Mouse (Mus musculus) midbrain, embryonic 13.5 days (tissue): ENCODE measurements around the gene Tbx6. TPM values are rescaled to one million over a fixed set of nuclear protein-coding genes. Genes with fewer than 3 reads are reported as not detected.

Source experiments
- ATAC-seq: fragments of 200-750 bp; cut with Nextera tagmentation; 2 replicates; pipeline ENCODE4 v1.8.0; 2017; ENCODE audit warnings: mild to moderate bottlenecking, moderate TSS enrichment, moderate library complexity
- H3K27ac ChIP-seq: fragments of 300-500 bp; sonication (generic); 2 replicates; pipeline ENCODE4 v1.5.1; 2015; ENCODE audit warnings: inconsistent platforms, mild to moderate bottlenecking, moderate library complexity
- H3K27me3 ChIP-seq: fragments of 300-500 bp; sonication (generic); 2 replicates; pipeline ENCODE4 v1.6.1; 2015; ENCODE audit warnings: mild to moderate bottlenecking, inconsistent platforms
- H3K36me3 ChIP-seq: fragments of 300-500 bp; sonication (generic); 2 replicates; pipeline ENCODE4 v1.6.1; 2015; ENCODE audit warnings: mild to moderate bottlenecking, inconsistent platforms
- H3K4me1 ChIP-seq: fragments of 300-500 bp; sonication (generic); replicated peaks from 2 replicates; pipeline ENCODE4 v1.6.1; 2015; ENCODE audit warnings: inconsistent platforms
- H3K4me2 ChIP-seq: fragments of 300-500 bp; sonication (generic); replicated peaks from 2 replicates; pipeline ENCODE4 v1.6.1; 2015; ENCODE audit warnings: moderate library complexity, mild to moderate bottlenecking, inconsistent platforms
- H3K4me3 ChIP-seq: fragments of 300-500 bp; sonication (generic); replicated peaks from 2 replicates; pipeline ENCODE4 v1.5.1; 2015; ENCODE audit warnings: mild to moderate bottlenecking, inconsistent platforms
- H3K9ac ChIP-seq: fragments of 300-500 bp; sonication (generic); replicated peaks from 2 replicates; pipeline ENCODE4 v1.6.1; 2015; ENCODE audit warnings: mild to moderate bottlenecking, inconsistent platforms
- H3K9me3 ChIP-seq: fragments of 300-500 bp; sonication (generic); 2 replicates; pipeline ENCODE4 v1.6.1; 2016; ENCODE audit warnings: mild to moderate bottlenecking, inconsistent platforms
- WGBS: fragments of 180-500 bp; shearing (Covaris S2); methylation state at CpG from one replicate; pipeline ENCODE4 v1.1.7; 2015; 5-methylcytosine and 5-hydroxymethylcytosine counted together
- polyA plus RNA-seq: library from polyadenylated mRNA; unstranded; fragments of >200 nt; fragmentation: Nextera tagmentation; extraction: Ambion mirVana; gene quantifications from 2 replicates; pipeline ENCODE4 v1.2.1, GENCODE M21; 2015

Gene Tbx6
- polyA plus RNA-seq, 1 experiment from 2014 or later, result 0.36 TPM

DNA sequence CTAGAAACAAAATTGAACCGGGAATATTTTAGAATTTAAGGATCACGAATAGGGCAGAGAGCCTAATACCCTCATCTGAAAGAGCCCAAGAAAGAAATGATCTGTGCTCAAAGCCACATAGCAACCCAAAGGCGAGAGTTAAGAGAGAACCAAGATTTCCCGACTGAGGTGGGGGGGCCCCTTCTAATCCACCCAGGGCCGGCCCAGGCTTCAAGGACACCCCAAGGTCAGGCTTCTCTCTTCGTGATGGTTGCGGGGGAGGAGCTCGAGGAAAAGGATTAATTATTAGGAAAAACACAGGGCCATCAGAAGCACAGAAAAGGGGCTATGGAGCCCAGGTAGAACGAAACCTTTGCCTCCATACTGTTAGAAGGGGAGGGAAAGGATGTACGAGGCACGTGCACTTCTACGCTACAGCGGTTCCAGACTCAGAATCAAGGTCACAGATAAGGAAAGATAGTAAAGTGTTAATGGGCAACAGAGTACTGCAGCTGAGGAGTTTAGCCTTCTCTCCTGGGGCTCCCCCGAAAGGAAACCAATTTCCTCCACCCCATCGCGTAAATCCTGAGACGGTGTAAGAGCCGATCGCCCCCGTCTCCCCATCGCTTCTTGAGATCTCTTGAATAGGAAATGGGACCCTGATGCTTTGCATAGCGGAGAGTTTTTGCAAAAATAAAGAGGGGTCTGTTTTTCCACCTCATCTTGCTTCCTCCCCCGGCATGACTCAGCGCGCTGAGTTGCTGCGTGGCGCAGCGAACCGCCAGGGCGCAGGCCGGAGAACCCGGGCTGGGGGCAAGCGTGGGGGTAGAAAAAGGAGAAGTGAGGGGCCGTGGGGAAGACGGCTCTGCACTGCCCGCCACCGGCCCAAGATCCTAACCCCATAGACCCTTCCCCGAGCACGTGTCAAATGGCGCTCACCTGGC is 17.1 kb downstream of the Tbx6 start:
- Histone ChIP-seq H3K4me2 (peak overlapping the region; percentile 82), H3K4me1 (peaks cover 36% of the 10 kb centered on the region), H3K9me3 (no peaks in the 10 kb centered on the region), H3K4me3 (peak overlapping the region; percentile 84), H3K9ac (peak overlapping the region; percentile 89), H3K27me3 (no peaks in the 10 kb centered on the region), H3K36me3 (peaks cover 34% of the 10 kb centered on the region), H3K27ac (peak overlapping the region; percentile 91)
- WGBS, result under 1% methylated on average over 40 of the region's 40 CpGs
- ATAC-seq, result no peak

DNA sequence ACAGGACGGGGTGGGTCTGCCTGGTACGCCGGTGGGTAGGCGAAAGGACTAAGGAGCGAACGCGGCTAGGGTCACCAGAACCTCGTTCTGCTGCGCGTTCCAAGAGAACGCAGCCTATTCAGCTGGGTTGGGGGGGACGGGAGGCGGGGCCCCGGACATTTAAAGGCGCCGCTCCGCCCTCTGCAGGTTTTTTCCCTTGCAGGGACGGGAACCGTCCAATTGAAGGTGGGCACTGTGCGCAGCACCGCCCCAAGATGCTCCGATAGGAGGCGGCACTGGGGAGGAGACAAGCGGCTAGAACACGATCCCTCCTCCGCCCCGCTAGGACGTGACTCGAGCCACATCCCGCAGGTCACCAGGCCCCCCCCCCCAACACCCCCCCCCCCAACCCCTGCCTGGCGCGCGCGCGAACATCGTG is 17.8 kb downstream of the Tbx6 start:
- Histone ChIP-seq H3K4me3 (peak overlapping the region; percentile 84), H3K9me3 (no peaks in the 10 kb centered on the region), H3K27ac (peak overlapping the region; percentile 91), H3K4me2 (peak overlapping the region; percentile 82), H3K36me3 (peaks cover 38% of the 10 kb centered on the region), H3K4me1 (peaks cover 36% of the 10 kb centered on the region), H3K27me3 (no peaks in the 10 kb centered on the region), H3K9ac (peak overlapping the region; percentile 89)
- peak; percentile 96 for ATAC-seq
- under 1% methylated on average over 30 of the region's 36 CpGs for WGBS

DNA sequence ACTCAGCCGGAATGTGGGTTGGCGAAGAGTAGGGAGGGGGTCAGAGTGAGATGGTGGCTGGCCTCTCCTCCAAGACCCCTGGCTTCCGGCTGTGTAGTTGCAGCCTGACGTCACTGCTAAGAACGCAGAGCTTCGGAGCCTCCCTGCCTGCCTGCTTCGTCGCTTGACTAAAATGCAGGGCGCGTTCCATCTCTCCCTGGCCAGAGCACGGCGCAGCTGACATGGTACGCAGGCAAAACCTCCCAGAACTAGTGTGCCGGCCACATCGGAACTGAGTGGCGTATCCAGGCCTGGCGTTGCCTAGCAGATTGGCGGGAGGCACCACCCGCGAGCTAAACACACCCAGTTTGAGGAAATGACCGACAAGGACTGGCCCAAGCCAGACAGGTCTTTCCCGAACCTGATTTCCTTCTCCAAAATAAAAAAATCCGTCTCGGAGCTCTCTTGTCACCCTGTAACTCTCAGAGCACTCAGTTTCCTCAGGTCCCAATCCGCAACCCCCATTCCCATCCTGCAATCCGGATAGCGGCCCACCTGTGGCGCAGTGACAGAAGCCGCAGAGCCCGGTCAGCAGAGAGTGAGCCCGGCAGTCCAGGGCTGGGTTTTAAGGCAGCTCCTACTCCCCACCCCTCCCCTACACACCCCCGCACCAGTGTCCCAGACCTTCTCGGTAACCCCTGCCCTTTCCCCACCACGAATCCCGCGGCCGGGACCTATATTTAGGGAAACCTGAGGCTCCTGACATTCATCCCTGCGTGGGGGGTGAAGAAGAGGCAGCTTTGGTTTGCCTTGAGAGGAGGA is 18.4 kb downstream of the Tbx6 start:
- Histone ChIP-seq H3K27ac (peak overlapping the region; percentile 91), H3K4me1 (peaks cover 36% of the 10 kb centered on the region), H3K9me3 (no peaks in the 10 kb centered on the region), H3K4me2 (peak overlapping the region; percentile 82), H3K9ac (peak overlapping the region; percentile 80), H3K27me3 (no peaks in the 10 kb centered on the region), H3K36me3 (peaks cover 34% of the 10 kb centered on the region), H3K4me3 (peak overlapping the region; percentile 84)
- under 1% methylated on average over 36 of the region's 38 CpGs for WGBS
- ATAC-seq, result peak; percentile 93

DNA sequence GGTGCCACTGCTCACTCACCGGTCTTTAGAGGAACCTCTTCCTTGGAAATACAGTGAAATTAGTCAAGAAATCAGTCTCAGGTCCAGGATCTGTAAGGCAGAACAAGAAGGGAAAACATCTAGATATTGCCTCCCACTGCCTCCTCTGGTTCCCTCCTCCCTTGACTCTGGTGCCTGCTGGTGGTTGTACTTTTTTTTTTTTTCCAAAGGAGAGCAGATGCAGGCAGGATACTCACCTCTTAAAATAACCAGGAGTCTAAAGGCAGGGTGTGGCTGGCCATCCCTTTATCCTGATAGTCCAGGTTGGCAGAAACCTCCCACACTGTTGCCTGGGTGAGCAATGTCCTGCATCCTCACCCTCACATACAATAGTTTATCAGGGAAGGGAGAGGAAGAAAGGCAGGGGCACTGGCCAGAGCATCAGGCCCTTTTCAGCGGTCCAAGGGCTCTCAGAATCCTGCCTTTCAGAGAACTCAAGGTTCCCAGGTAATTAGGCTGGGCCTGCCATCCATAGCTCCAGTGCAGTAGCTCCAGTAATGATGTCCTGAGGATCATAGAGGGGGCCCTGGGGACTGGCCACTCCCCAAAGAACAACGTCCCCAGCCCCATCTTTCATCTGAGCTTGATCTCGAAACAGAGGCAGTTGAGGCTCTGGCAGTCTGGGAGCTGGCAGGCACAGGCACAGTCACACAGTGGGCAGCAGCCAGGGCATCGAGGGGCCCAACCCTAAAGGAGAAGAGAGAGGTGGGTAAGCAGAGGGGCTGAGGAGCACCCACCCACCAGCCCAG is 19.2 kb downstream of the Tbx6 start:
- Histone ChIP-seq H3K9ac (peak overlapping the region; percentile 80), H3K9me3 (no peaks in the 10 kb centered on the region), H3K36me3 (peaks cover 26% of the 10 kb centered on the region), H3K27ac (peak overlapping the region; percentile 91), H3K27me3 (no peaks in the 10 kb centered on the region), H3K4me3 (peak overlapping the region; percentile 84), H3K4me2 (peak overlapping the region; percentile 82), H3K4me1 (peaks cover 36% of the 10 kb centered on the region)
- 45% methylated on average over 5 of the region's 5 CpGs for WGBS
- no peak for ATAC-seq

DNA sequence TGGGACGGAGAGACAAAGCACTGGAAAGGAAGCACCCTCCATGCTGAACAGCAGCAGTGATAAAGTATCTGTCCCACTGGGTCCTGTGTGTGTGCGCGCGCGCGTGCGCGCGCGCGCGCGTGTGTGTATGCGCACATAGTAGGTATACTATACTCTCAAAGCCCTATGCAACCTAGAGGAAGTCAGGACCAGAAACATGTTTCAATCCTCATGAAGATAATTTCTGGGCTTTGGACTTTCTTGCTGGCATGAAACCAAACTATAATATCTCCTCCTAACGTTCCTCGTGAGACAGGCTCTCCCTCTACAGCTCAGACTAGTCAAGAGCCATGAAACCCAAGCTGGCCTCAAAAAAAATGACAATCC is 19.8 kb downstream of the Tbx6 start:
- ATAC-seq, result no peak
- Histone ChIP-seq H3K4me2 (no peak overlapping the region), H3K27me3 (no peaks in the 10 kb centered on the region), H3K36me3 (peaks cover 20% of the 10 kb centered on the region), H3K9ac (no peak overlapping the region), H3K9me3 (no peaks in the 10 kb centered on the region), H3K4me1 (peaks cover 36% of the 10 kb centered on the region), H3K27ac (no peak overlapping the region), H3K4me3 (no peak overlapping the region)
- 96% methylated on average over 16 of the region's 16 CpGs for WGBS

DNA sequence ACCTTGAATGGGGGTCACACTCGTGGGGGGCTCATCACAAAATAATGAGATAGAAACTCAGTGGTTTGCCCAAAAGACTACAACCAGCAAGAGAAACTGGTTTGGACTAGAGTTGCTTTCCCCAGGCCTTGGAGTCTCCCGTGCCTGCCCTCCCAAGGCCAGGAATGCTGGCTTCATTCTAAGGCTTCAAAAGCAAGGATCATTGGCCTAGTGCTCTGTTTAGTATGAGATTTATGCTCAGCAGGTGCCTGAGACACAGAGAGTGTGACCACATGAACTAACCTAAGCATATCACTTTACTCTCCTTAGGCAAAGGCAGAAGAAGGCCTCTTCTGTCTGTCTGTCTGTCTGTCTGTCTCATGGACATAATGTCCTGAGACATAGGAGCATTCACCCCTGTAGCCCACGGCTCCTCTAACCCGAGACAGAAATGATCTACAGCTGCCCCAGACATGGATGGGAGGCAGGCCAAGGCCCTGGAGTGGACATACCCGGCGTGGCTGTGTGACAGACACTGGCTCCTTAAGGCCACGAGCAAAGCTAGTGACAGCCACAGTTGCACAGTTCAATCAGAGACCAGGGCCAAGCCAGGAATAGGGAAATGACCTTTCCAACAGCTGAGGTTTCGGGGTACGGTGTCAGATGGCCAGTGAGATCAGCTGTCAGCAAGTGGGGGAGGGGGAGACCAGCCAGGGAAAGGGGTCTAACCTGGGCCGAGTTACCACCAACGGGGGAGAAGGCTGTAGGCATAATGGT is 21.0 kb downstream of the Tbx6 start:
- 88% methylated on average over 11 of the region's 11 CpGs for WGBS
- H3K9me3 ChIP-seq, result no peaks in the 10 kb centered on the region
- no peak for ATAC-seq
- peaks cover 16% of the 10 kb centered on the region for H3K36me3 ChIP-seq
- H3K27ac ChIP-seq, result no peak overlapping the region
- H3K4me1 ChIP-seq, result peaks cover 24% of the 10 kb centered on the region
- H3K27me3 ChIP-seq, result no peaks in the 10 kb centered on the region
- H3K4me2 ChIP-seq, result no peak overlapping the region
- H3K9ac ChIP-seq, result no peak overlapping the region
- no peak overlapping the region for H3K4me3 ChIP-seq

DNA sequence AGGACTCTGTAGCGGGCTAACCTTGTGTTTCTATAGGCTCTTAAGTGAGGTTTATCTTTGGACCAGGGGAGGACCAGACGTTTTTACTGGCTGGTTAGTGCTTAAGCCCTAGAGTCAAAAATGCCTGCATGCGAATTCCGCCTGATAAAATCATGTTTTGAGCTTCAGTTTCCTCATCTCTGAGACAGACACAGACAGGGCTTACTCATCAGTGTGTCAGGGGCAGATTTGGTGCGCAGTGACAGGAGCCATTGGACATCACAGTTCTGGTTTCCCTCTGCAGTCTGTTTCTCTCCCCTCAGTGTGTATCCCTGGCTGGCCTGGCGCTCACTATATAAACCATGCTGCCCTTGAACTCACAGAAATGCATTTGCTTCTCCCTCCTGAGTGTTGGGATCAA is 21.9 kb downstream of the Tbx6 start:
- H3K4me2 ChIP-seq, result no peak overlapping the region
- H3K27ac ChIP-seq, result no peak overlapping the region
- no peak overlapping the region for H3K9ac ChIP-seq
- H3K4me3 ChIP-seq, result no peak overlapping the region
- H3K9me3 ChIP-seq, result no peaks in the 10 kb centered on the region
- 95% methylated on average over 6 of the region's 6 CpGs for WGBS
- no peak for ATAC-seq
- no peaks in the 10 kb centered on the region for H3K27me3 ChIP-seq
- H3K4me1 ChIP-seq, result peaks cover 24% of the 10 kb centered on the region
- peaks cover 16% of the 10 kb centered on the region for H3K36me3 ChIP-seq

DNA sequence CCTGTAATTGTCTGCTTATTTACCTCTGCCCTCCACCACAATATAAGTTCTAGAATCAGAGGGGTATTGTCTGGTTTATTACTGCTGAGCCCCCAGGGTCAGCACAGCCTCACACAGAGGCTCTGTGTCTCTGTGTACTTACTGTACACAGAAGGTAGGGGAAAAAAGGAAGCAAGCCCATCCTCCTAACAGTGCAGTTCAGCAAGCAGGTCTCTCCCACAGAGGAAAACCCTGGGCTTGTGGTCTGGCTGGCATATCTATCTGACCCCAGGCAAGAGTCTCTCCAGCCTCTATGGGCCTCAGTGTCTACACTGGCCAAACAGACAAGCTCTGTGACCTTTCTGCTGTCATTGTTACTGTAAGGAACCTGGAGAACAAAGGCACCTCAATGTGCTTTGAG is 22.5 kb downstream of the Tbx6 start:
- Histone ChIP-seq H3K27ac (no peak overlapping the region), H3K4me3 (no peak overlapping the region), H3K4me2 (no peak overlapping the region), H3K4me1 (peaks cover 26% of the 10 kb centered on the region), H3K9me3 (no peaks in the 10 kb centered on the region), H3K9ac (no peak overlapping the region; the same call in 1 of the 2 replicates), H3K27me3 (no peaks in the 10 kb centered on the region), H3K36me3 (peaks cover 16% of the 10 kb centered on the region)
- no peak for ATAC-seq

DNA sequence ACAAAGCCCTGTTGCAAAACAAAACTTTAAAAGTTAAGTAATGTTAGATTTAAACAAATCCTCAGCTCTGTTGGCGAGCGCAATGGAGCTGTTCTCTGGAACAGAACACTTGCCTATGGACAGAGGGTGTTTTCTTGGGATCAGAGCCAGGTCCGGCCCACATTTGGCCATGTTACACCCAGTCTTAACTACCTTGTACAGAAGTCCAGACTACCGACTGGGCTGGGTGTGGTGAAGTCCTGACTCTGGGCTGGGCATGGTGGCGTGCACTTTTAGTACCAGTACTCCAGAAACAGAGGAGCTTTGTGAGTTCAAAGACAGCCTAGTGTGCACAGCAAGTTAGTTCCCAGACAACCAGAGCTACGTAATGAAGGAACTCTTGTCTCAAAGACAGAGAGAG is 25.7 kb downstream of the Tbx6 start:
- H3K9ac ChIP-seq, result no peak overlapping the region
- 91% methylated on average over 6 of the region's 6 CpGs for WGBS

DNA sequence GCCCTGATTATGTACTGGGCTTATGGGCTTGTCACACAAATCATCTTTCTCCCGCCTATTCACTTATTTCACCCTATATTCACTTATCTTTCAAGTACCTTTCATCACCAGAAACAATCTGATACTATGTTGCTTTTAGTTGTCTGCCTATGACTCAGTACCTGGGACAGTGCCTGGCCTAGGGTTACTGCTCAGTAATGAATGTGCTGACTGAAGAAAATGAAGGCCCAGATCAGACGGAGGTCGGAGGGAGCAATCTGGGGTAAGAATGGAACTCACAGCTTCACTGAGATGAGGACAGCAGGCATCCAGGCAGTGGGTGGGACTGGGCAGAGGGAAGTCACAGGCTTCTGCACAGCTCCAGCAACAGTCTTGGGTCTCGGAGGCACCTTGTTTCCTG is 26.1 kb downstream of the Tbx6 start:
- H3K27ac ChIP-seq, result no peak overlapping the region
- H3K9me3 ChIP-seq, result no peaks in the 10 kb centered on the region
- WGBS, result 85% methylated on average over 4 of the region's 4 CpGs
- no peaks in the 10 kb centered on the region for H3K27me3 ChIP-seq
- H3K4me3 ChIP-seq, result no peak overlapping the region
- H3K9ac ChIP-seq, result peak overlapping the region; percentile 87; the same call in 1 of the 2 replicates
- peaks cover 20% of the 10 kb centered on the region for H3K4me1 ChIP-seq
- peaks cover 14% of the 10 kb centered on the region for H3K36me3 ChIP-seq
- peak overlapping the region; percentile 87 for H3K4me2 ChIP-seq
- no peak for ATAC-seq

More for the DNA sequence above, 25.7 kb downstream of the Tbx6 start:
- H3K27ac ChIP-seq, result no peak overlapping the region
- peaks cover 20% of the 10 kb centered on the region for H3K4me1 ChIP-seq
- peaks cover 16% of the 10 kb centered on the region for H3K36me3 ChIP-seq
- no peak for ATAC-seq
- no peaks in the 10 kb centered on the region for H3K9me3 ChIP-seq
- no peak overlapping the region for H3K4me2 ChIP-seq
- no peak overlapping the region for H3K4me3 ChIP-seq
- H3K27me3 ChIP-seq, result no peaks in the 10 kb centered on the region
